Mouse (Mus musculus): ENCODE measurements around the gene Spsb1. TPM values are rescaled to one million over a fixed set of nuclear protein-coding genes. Genes with fewer than 3 reads are reported as not detected.

Spsb1 gene
- total RNA-seq, 2 experiments from 2014 or later, result 5.5 to 16.1 TPM

GRCm38 (mm10) chr4:149920886-149921285 lies 34.0 kb downstream of the Spsb1 start:
- DNase-seq, result peak; percentile 62
- intact Hi-C loops (cut with DNase I), result no loop called here
- no peak for TF ChIP-seq CTCF (IDR thresholded peaks at IDR 0.05)
- Histone ChIP-seq H3K27ac (peak overlapping the region; percentile 85), H3K4me3 (peak overlapping the region; percentile 55)

DNA sequence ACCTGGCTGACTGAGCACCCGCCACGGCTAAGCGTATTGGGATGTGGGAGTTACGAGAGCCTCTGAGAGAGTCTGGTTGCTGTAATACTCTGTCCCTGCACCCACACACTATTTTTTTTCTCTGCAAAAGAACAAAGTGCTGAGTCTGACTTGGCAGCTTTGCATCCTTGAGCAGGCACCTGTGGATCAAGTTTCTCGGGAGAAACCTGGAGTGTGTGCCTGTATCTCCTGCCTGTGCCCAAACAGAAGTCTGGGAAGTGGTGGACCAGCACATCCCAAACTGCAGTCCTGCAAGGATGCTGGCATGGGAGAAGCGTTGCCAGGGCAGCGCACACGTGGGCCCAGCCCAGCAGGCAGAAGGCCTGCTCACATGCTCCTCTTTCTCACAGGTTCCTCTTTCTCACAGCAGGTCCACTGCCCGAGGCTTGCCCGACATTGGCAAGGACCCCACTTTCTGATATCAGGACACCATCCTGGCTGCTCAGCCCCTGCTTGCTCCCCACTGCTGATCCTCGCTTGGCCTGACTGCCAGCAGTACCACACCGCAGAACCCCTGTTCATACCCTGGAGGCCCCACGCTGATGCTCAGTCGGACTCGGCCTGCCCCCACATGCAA lies 36.3 kb downstream of the Spsb1 start:
- intact Hi-C loops (cut with DNase I), result no loop called here
- no peak for TF ChIP-seq CTCF (IDR thresholded peaks at IDR 0.05)
- H3K4me3 ChIP-seq, result no peak overlapping the region

GRCm38 (mm10) chr4:149916831-149917230 lies 38.0 kb downstream of the Spsb1 start:
- Histone ChIP-seq H3K4me3 (no peak overlapping the region), H3K27ac (0 out of 2 replicates have a peak overlapping the region, but pooled peaks have one; percentile 12)
- intact Hi-C loops (cut with DNase I), result no loop called here
- TF ChIP-seq CTCF (IDR thresholded peaks at IDR 0.05), result no peak
- DNase-seq, result no peak

More for the DNA sequence above, 36.3 kb downstream of the Spsb1 start:
- no peak overlapping the region for H3K27ac ChIP-seq
- no peak for DNase-seq

GRCm38 (mm10) chr4:149913709-149914370 lies 41.0 kb downstream of the Spsb1 start:
- DNase-seq, result no peak
- no peak overlapping the region for H3K27ac ChIP-seq
- TF ChIP-seq CTCF (IDR thresholded peaks at IDR 0.05), result no peak
- intact Hi-C loops (cut with DNase I), result no loop called here
- no peak overlapping the region for H3K4me3 ChIP-seq

DNA sequence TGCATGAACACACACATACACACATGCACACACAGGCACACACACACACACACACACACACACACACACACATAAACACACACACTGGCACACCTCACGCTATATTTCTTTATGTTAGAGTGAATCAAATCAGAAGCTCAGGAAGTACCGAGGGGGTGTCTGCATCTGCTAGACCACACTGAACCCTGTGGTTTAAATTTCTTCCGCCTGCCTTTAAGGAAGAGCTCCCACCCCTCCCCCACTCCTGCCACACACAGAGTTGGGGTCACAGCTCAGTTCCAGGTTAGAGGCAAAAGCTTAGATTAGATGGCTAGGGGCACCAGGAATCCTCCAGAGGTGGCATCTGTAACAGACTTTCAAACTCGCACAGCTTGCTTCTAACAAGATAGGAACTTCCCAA lies 42.4 kb downstream of the Spsb1 start:
- intact Hi-C loops (cut with DNase I), result no loop called here
- DNase-seq, result no peak
- no peak for TF ChIP-seq CTCF (IDR thresholded peaks at IDR 0.05)
- no peak overlapping the region for H3K27ac ChIP-seq
- H3K4me3 ChIP-seq, result no peak overlapping the region

DNA sequence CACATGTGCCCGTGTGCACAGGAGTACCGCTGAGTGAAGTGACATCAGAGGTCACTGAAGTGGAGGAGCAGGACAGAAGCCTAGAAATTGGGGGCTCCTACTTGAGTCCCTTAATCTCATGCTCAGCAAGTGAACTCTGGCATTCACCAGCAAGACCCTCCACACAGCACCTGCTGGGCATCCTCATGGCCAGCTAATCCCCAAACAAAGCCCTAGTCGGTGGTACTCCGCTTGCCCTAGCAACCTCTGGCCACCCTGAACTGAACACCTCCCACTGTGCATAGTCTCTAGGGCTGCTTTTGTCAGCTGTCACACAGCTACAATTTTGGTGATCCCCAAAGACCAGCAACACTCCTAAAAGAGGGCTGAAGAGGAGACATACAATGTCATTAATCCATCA lies 44.3 kb downstream of the Spsb1 start:
- DNase-seq, result no peak
- H3K4me3 ChIP-seq, result no peak overlapping the region
- intact Hi-C loops (cut with DNase I), result no loop called here
- H3K27ac ChIP-seq, result no peak overlapping the region
- TF ChIP-seq CTCF (IDR thresholded peaks at IDR 0.05), result no peak

GRCm38 (mm10) chr4:149909551-149909950 lies 45.3 kb downstream of the Spsb1 start:
- no peak for TF ChIP-seq CTCF (IDR thresholded peaks at IDR 0.05)
- DNase-seq, result no peak
- intact Hi-C loops (cut with DNase I), result no loop called here
- H3K27ac ChIP-seq, result no peak overlapping the region
- no peak overlapping the region for H3K4me3 ChIP-seq

DNA sequence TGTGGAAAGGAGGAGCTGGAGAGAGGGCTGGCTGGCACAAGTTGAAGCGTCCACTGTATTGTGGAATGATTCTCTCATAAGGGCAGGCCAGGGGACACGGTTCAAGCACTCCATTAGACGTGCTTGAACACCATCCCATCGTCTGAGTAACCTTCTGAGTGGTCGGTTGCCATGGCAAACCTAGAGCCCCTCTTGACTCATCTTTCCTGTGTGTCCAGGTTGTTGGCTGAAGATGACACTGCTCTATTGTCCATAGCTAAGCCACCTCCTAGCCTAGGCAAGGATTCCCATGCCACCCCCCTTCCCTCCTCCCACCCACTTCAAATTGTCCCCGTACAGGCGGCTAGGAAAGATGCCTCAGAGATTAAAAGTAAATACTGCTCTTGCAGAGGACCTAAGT lies 45.9 kb downstream of the Spsb1 start:
- no peak for TF ChIP-seq CTCF (IDR thresholded peaks at IDR 0.05)
- Histone ChIP-seq H3K4me3 (no peak overlapping the region), H3K27ac (no peak overlapping the region)
- intact Hi-C loops (cut with DNase I), result no loop called here
- no peak for DNase-seq

DNA sequence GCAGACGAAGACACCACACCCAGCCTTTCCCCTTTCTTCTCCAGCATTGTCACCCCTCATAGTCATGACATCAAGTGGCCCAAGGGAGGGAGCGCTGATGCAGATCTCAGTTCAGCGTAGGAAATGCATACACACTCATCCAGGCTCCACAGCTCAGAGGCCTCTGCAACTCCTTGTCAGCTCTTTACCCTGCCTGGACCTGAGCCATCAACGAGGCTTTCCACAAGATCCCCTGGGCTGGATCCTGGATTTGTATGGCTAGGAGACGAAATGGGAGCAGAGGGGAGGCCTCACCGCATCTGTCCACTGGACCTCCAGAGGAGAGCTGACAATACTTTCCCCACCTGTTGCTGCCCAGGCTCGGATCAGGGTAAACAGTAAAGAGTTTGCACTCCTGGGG lies 47.2 kb downstream of the Spsb1 start:
- no peak overlapping the region for H3K27ac ChIP-seq
- no peak for TF ChIP-seq CTCF (IDR thresholded peaks at IDR 0.05)

DNA sequence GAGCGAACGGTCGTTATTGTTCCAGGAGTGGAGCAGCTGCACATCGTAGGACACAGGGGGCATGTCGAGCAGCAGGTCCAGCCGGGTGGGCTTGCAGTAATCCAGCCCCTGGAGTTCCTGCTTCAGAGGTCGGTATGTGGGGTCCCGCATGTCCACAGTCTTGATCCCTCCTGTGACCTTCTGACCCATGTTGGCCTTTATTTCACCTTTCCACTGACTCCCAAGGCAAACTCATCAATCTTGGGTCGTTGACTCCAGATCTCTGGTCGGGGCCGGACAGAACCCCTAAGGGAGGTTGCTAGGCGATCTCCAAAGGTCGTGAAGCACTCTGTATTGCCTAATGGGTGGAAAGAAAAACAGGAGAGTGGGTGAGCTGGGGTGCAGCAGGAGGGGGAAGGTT lies 47.9 kb downstream of the Spsb1 start:
- no peak for TF ChIP-seq CTCF (IDR thresholded peaks at IDR 0.05)
- no peak for DNase-seq
- intact Hi-C loops (cut with DNase I), result no loop called here
- H3K27ac ChIP-seq, result no peak overlapping the region
- no peak overlapping the region for H3K4me3 ChIP-seq

More for the DNA sequence above, 47.2 kb downstream of the Spsb1 start:
- no peak overlapping the region for H3K4me3 ChIP-seq
- intact Hi-C loops (cut with DNase I), result no loop called here
- no peak for DNase-seq

DNA sequence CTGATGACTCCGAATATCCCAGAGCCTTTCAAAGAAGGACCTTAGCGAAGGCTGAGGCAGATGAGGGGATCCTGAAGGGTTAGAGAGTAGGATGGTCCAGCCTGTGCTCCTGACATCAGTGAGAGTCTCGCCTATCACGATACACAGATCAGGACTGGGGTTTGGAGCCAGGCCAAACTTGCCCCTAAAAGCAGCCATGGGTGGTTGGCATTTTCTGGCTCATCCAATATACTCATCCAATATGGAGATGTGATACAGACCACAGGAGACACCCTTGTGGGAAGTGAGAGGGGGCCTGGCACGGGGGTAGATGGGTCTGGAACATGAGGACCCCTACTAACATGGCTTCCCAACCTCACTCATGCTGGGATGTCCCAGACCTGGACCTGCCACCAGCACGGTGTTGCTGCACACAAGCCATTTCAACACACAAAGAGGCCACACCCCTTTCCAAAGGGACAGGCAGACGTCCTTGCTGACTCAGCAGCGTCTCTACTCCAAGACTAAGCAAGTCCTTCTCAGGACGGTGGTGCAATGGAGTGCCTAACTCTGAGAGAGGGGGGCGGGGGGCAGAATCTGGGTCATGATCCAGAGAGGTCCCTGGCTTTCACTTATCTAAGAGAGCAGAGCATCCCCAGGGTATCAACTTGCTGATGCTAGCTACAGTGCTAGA lies 49.4 kb downstream of the Spsb1 start:
- DNase-seq, result no peak
- no peak for TF ChIP-seq CTCF (IDR thresholded peaks at IDR 0.05)
- no peak overlapping the region for H3K27ac ChIP-seq
- intact Hi-C loops (cut with DNase I), result no loop called here
- no peak overlapping the region for H3K4me3 ChIP-seq

GRCm38 (mm10) chr4:149903026-149903425 lies 51.8 kb downstream of the Spsb1 start:
- peak; percentile 82 for DNase-seq
- no peak for TF ChIP-seq CTCF (IDR thresholded peaks at IDR 0.05)
- no peak overlapping the region; the same call in 1 of the 2 replicates for H3K4me3 ChIP-seq
- H3K27ac ChIP-seq, result peak overlapping the region; percentile 69
- intact Hi-C loops (cut with DNase I), result no loop called here

DNA sequence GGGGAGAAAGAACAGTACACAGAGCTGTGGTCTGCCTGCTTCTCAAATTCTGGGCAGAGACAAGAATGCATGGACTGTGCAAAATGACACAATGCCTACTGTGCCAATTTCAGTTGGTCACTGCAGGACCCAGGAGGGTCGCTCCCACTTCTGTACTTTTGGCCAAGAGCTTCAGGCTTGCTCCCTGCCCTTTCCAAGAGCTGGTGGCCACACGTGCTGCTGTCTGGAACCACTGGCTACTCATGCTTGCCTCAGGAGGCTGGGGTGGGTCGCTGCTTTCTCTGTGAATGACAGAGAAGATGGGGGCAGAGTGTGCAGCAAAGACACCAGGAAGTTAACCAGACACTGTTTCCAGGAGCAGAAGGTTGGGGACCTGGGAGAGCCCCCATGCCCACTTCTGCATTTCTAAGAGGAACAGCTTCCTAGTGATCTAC lies 53.5 kb downstream of the Spsb1 start:
- Histone ChIP-seq H3K27ac (peak overlapping the region; percentile 31; the same call in 1 of the 2 replicates), H3K4me3 (no peak overlapping the region)
- intact Hi-C loops (cut with DNase I), result no loop called here
- TF ChIP-seq CTCF (IDR thresholded peaks at IDR 0.05), result no peak
- no peak for DNase-seq
